Mouse (Mus musculus) brain, embryonic 14.5 days (tissue): Measurements from ENCODE around the gene Gm28845. TPM values are rescaled to one million over a fixed set of nuclear protein-coding genes. Genes with fewer than 3 reads are reported as not detected.

Experiments used
- DNase-seq: peaks from one replicate; pipeline ENCODE4 v3.0.0-alpha.2; 2011; ENCODE audit warnings: low read depth
- CTCF ChIP-seq: fragments of 200-500 bp; IDR thresholded peaks from 2 replicates; pipeline ENCODE4 v1.5.1; 2012; ENCODE audit warnings: inconsistent platforms, mild to moderate bottlenecking, moderate library complexity, borderline replicate concordance; ENCODE audit not compliant: insufficient read depth, insufficient read length; ENCODE audit errors: extremely low read depth
- POLR2A ChIP-seq: fragments of 200-500 bp; IDR thresholded peaks from 2 replicates; pipeline ENCODE4 v1.6.1; 2012; ENCODE audit warnings: mild to moderate bottlenecking, inconsistent platforms, borderline replicate concordance; ENCODE audit not compliant: poor library complexity, insufficient read depth, insufficient read length, severe bottlenecking; ENCODE audit errors: extremely low read depth
- polyA plus RNA-seq: library from polyadenylated mRNA; depleted of rRNA; stranded (reverse); fragments of >200 nt; gene quantifications from 2 replicates; pipeline ENCODE4 v1.2.3, GENCODE M21; 2012; rRNA removed

Gm28845 gene
- polyA plus RNA-seq, 1 experiment = 0.14 TPM

DNA sequence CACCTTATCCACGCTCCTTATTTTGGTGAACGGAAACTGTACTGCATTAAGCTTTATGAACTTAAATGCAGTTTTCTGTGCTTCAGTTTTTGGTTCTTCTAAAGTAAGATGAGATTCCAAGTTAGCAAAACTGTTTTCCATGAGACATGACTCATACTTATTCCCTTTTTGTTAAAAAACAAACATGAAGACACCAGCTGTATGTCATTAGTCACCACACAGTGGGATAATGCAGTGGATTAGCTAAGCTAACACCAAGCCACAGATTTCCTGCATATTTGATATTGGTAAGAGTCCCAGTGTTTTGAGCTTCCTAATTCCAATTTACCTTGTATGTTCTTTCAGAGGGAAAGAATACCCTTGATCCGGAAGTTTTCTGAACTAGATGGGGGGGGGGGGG, 27.8 kb downstream of the Gm28845 start:
- DNase-seq = no peak
- TF ChIP-seq POLR2A (no peak), CTCF (no peak)

DNA sequence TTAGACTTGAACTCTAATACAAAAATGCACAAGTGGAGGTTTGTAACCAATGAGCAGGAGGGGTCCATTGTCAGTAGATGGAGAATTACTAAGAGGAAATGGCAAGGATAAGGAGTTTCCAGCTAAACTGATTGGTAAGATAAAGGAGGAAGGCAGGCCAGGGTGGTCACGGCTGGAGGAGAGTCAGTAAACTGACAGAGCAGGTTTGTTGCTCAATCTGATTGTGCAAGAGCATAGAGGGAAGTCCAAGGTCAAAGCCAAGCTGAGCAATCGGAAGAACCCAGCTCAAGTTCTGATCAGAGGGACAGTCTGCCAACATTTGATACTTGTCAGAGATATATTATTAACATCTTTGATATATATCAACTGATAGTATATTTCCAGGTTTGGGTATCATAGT, 29.0 kb downstream of the Gm28845 start:
- TF ChIP-seq CTCF = no peak
- TF ChIP-seq POLR2A = no peak
- DNase-seq = no peak

DNA sequence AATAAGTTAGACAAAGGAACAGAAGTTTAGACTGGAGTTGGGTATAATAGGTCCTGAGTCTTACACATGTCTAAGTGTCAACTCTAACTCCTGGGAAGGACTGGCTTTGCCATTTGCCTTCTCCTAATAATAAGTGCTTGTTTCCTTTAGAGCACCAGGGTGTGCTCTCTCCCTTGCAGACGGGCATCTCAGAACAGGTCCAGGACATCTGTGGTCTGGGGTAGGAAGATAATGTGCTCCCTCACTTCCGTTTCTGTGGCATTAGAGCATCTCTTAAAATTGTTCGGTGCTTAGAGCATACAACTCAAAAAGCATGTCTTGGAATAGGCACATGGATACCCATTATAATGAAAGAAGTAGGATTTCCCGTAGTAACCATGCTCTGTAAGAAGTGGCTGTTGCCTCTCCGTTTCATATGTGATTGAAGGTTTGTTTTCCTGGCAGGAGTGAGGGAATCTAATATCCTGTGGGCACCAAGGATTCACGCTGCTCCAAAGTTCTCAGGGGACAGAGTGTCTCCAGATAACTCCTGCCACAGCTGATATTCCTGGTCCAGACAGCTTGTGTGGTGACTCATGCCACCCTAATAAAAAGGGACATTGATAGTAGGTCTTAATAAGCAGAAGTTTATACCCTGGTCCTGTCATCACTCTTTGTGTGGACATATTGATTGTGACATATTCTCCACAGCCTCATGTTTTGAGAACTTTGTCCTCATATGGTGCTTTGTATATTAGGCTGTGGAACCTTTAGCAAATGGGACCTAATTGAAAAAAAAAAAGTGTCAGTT, 30.6 kb downstream of the Gm28845 start:
- no peak for TF ChIP-seq POLR2A
- TF ChIP-seq CTCF = no peak
- no peak for DNase-seq

DNA sequence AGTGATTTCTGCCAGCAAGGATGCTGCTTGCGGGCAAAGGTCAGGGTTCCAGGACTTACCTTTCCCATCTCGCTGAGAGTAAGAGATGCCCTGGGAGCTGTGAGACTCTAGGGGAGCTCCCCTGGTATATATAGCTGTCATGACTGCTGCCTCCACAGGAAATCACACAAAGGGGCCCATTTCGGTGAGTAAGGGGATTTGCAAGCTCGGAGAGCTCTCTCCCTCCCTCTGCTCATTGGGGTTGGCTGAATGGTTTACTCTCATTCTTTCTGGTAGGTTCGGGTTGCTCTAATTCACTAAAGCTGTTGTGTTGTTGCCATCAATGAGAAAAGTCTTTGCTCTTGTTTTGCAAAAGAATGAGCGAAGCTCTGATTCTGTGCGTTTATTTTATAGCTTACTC, 37.2 kb downstream of the Gm28845 start, which contains the start of gene Crygb:
Gene Crygb, minus strand, starts transcription at position 101 of the 400 bp plus-strand sequence.
- DNase-seq = peak; percentile 35
- no peak for TF ChIP-seq POLR2A

DNA sequence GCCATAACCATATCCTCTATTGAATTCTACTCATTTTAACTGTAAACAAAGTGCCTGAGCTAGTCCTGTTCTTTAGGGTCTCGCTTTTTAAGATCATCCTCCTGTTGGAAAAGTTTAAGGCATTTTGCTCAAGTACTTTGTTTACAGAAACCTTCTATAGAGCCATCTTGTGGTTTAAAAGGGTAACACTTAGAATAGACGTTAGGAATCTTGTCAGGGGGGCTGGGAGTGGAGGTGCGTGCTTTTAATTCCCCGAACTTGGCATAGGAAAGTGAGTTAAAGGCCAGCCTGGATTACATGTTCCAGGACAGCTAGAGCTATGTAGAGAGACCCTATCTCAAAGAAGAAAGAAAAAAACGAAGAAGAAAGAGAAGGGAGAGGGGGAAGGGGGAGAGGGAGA, 43.8 kb downstream of the Gm28845 start:
- no peak for TF ChIP-seq POLR2A
- no peak for TF ChIP-seq CTCF
- peak; percentile 27 for DNase-seq

DNA sequence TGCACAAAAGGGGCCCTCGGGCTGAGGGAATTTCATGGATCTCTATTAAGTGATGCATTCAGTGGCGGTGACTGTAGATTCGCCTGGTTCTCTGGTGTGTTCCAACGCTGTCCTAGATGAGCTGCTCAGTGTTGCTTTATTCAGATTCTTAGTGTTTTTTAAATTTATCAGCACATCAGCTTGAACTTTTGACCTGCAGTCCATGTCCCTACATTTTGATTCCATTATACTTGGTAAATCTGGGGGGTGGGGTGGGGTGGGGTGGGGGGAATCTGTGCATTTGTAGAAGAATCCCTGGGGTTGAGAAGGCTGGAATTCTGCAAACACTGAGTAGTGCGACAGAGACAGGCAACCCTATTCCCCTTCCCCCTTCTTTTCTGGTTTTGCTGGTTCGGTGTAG, 45.8 kb downstream of the Gm28845 start, which contains the start of gene Crygc:
Gene Crygc, minus strand, starts transcription at position 101 of the 400 bp plus-strand sequence.
- TF ChIP-seq CTCF (no peak), POLR2A (no peak)
- DNase-seq = no peak

DNA sequence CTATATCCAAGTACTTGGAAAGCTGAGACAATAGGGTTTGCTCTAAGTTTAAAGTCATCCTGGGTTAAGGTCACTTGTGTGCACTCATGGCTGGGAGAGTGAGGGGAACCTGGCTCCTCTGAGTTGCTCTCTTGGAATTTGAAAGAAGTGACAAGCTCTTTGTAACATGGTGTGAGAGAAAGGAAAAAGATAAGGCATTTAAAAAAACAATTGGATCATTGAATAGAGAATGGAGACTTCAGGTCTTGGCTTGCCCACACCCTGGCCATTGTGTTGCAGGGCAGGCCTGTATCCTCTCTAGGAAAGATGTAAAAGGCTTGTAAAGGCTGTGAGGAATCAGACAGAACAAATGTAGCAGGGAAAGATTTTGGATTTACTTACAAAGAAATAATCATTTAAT, 51.5 kb downstream of the Gm28845 start:
- no peak for DNase-seq

DNA sequence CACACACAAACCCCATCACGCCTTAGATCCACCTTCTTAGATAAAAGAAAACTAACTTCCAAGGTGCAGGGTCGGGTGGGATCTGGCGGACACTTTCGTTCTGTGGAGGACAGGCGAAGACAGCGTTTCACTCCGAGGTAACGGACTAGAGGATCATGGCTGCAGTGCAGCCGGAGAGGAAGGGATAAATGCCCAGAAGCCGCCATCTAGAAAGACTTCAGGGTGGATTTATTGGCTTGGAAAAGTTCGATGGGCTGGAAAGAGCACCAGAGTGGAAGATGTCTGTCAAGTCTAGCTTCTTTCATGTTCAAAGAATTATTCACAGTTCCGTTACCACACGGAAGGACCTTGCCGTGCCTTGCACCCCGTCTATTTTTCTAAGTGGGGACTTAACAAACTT, 55.2 kb downstream of the Gm28845 start:
- no peak for TF ChIP-seq CTCF
- TF ChIP-seq POLR2A = no peak
- peak; percentile 25 for DNase-seq

More for the DNA sequence above, 51.5 kb downstream of the Gm28845 start:
- TF ChIP-seq CTCF (no peak), POLR2A (no peak)

DNA sequence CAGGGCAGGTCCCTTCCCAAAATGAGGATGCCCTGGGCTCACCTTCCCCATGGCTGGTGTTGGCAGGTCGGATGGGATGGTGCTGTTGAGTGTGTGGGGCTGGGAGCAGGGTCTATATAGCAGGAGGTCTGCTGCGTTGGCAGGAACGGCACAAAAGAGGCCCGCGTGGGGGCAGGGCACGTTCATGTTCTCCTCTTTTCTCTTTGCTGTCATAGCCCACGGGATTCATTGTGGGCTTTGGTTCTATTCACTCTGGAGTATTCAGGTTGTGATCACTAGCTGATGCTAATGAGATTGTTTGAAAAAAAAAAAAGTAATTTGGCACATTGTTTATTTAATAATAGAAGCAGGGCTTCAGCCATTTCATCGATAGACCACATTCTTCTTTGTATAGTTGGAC, 56.0 kb downstream of the Gm28845 start, which contains the start of gene Crygd:
Gene Crygd, minus strand, starts transcription at position 101 of the 400 bp plus-strand sequence.
- DNase-seq = no peak
- TF ChIP-seq CTCF (no peak), POLR2A (no peak)

DNA sequence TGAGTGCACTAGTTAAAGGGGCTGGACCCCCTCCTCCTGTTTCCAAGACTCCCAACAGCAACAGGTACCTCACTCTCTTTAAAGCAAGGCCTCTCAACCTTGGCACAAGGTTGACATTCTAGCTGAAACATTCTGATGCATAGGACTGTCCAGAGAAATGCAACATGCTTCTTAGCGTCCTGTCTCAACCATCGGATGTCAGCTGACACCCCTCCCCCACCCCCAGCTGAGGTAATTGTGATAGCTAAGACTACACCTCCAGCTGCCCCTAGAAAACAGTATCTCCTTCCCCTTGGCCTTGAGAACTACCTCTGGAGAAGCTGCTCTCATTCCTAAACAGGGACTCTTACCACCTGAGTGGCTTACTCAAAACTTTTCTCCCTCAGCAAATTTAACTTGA, 67.2 kb downstream of the Gm28845 start:
- DNase-seq = no peak
- TF ChIP-seq CTCF = no peak
- no peak for TF ChIP-seq POLR2A

DNA sequence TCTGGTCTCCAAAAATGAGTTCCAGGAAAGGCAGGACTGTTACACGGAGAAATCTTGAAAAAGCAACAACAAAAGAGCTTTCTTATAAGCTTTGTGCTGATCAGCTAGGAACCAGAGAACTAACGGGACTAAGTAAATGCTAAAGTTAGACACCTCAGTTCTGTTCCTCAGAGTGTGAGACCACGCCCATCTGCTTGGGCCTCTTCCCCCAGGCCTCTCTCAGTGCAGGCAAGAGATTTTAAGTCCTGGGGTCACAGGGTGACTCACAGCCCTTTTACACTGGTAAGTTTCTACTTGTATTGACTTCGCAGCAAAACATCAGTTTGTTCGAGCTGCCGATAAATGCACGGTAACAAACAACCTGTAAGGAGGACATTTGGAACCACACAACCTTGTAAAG, 67.7 kb downstream of the Gm28845 start:
- TF ChIP-seq CTCF (no peak), POLR2A (no peak)
- DNase-seq = no peak

DNA sequence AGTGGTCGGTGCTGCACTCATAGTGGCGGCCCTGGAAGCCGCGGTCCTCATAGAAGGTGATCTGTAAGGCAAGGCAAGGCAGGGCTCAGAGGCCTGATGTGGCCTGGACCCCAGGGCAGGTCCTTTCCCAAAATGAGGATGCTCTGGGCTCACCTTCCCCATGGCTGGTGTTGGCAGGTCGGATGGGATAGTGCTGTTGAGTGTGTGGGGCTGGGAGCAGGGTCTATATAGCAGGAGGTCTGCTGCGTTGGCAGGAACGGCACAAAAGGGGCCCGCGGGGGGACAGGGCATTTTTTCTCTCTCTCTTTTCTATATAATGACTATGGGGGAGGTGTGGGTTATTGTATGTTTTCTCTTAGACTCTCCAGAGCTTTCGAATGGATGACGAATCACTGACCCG, 68.4 kb downstream of the Gm28845 start, which contains the start of gene Cryge:
Gene Cryge, minus strand, starts transcription at position 198 of the 400 bp plus-strand sequence.
- DNase-seq = peak; percentile 20

Other genes starting within 250 kb of the Gm28845 start
- gene Plekhm3, start 162.7 kb downstream of the Gm28845 start, polyA plus RNA-seq = 5.3 and 7.4 TPM in 2 replicates
- 0.05 TPM in 2 replicates for gene Akr1cl, start 86.8 kb downstream of the Gm28845 start, polyA plus RNA-seq
- gene Cryge, start 68.4 kb downstream of the Gm28845 start, polyA plus RNA-seq = not detected in 2 replicates
- not detected in 2 replicates for gene Crygd, start 56.1 kb downstream of the Gm28845 start, polyA plus RNA-seq
- 0.29 TPM in 1 of 2 replicates, not detected in the other for gene Crygc, start 45.9 kb downstream of the Gm28845 start, polyA plus RNA-seq
- not detected in 2 replicates for gene Crygb, start 37.3 kb downstream of the Gm28845 start, polyA plus RNA-seq
- not detected in 2 replicates for gene Cryga, start 16.2 kb downstream of the Gm28845 start, polyA plus RNA-seq
- 0.34 and 0.49 TPM in 2 replicates for gene D630023F18Rik, start 3.7 kb upstream of the Gm28845 start, polyA plus RNA-seq
- gene Idh1, start 66.9 kb upstream of the Gm28845 start, polyA plus RNA-seq = 200 and 238 TPM in 2 replicates
- gene Pikfyve, start 67.1 kb upstream of the Gm28845 start, polyA plus RNA-seq = 12.6 and 14.3 TPM in 2 replicates
- 0.66 and 0.90 TPM in 2 replicates for gene Pth2r, start 162.5 kb upstream of the Gm28845 start, polyA plus RNA-seq